Mouse (Mus musculus): ENCODE data around the gene 4930544D05Rik.

DNA sequence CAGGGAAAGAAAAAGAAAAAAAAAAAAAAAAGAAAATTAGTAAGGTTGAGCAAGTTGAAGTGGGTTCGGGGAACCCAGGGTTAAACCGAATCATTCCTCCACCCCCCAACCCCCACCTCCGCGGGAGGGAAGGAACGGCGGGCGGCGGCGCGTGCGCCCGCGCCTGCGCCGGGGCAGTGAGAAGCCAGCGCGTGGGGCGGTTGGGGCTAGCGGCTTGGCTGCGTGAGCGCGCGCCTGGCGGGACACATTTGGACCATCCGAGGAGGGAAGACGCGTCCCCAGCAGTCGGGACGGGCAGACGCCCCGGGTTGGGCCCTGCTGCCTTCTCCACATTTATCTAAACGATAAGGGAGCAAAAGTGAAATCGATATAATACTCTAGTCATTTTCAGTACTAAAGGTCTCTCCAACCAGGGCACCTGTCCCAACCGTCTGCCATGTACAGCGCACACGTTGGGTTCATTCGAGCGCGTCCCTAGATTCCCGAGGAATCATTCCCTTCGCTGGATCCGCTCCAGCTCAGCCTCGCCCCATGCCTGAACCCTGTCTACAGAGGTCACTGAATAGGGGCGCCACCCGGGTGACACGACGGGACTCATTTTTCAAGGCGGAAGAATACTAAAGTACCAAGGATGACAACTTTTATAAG is 39.4 kb downstream of the 4930544D05Rik start:
- TF ChIP-seq POLR2A (IDR thresholded peaks at IDR 0.05; ENCODE audit: borderline replicate concordance, extremely low read depth, low read depth, low read length) = peak; percentile 67; the same call in 1 of the 2 replicates
- TF ChIP-seq CTCF (IDR thresholded peaks at IDR 0.05; ENCODE audit: insufficient read depth, low read length) = no peak

All from lung, adult 2 months (tissue).